Mouse (Mus musculus) liver, adult 2 months (tissue): Measurements from ENCODE around the gene Trappc6b. TPM values are rescaled to one million over a fixed set of nuclear protein-coding genes. Genes with fewer than 3 reads are reported as not detected.
"Not testable (repeated sequence)": the region's sequence is repeated elsewhere in the genome, so short reads cannot be mapped to it uniquely, and the experiment has no call there.

Experiments used
- DNase-seq: peaks from one replicate; pipeline ENCODE4 v3.0.0-alpha.2; 2011; ENCODE audit warnings: low read depth, low spot score; ENCODE audit errors: extremely low read depth
- H3K27ac ChIP-seq: fragments of 200-500 bp; replicated peaks from 2 replicates; pipeline ENCODE4 v1.5.1; 2012; ENCODE audit warnings: low read depth, mild to moderate bottlenecking, control low read depth, inconsistent platforms, low read length; ENCODE audit not compliant: insufficient read depth
- H3K27me3 ChIP-seq: fragments of 200-500 bp; 2 replicates; pipeline ENCODE4 v1.6.1; 2012; ENCODE audit warnings: mild to moderate bottlenecking, moderate library complexity, low read length, inconsistent platforms; ENCODE audit not compliant: control insufficient read depth, insufficient read depth
- H3K36me3 ChIP-seq: fragments of 200-500 bp; 2 replicates; pipeline ENCODE4 v1.6.1; 2012; ENCODE audit warnings: low read length, inconsistent platforms; ENCODE audit not compliant: control insufficient read depth, insufficient read depth
- H3K4me1 ChIP-seq: fragments of 200-500 bp; 2 replicates; pipeline ENCODE4 v1.6.1; 2011; ENCODE audit warnings: low read length; ENCODE audit not compliant: control insufficient read depth, insufficient read depth
- H3K4me3 ChIP-seq: fragments of 200-500 bp; 2 replicates; pipeline ENCODE4 v1.5.1; 2011; ENCODE audit warnings: low read depth, mild to moderate bottlenecking, control low read depth, low read length, moderate library complexity; ENCODE audit not compliant: insufficient read depth
- H3K79me2 ChIP-seq: fragments of 200-500 bp; 2 replicates; pipeline ENCODE4 v1.6.1; 2012; ENCODE audit warnings: inconsistent platforms, mild to moderate bottlenecking, low read length, moderate library complexity; ENCODE audit not compliant: control insufficient read depth, insufficient read depth
- H3K9ac ChIP-seq: fragments of 200-500 bp; 2 replicates; pipeline ENCODE4 v1.6.1; 2012; ENCODE audit warnings: low read depth, mild to moderate bottlenecking, control low read depth, inconsistent platforms, low read length
- CTCF ChIP-seq: fragments of 200-500 bp; IDR thresholded peaks from 2 replicates; pipeline ENCODE4 v1.5.1; 2011; ENCODE audit warnings: low read depth, low read length, control low read depth
- POLR2A ChIP-seq: fragments of 200-500 bp; IDR thresholded peaks from 2 replicates; pipeline ENCODE4 v1.6.1; 2011; ENCODE audit warnings: low read length, control low read depth; ENCODE audit not compliant: insufficient read depth; ENCODE audit errors: extremely low read depth
- WGBS: fragments of 180-500 bp; shearing (Covaris S2); methylation state at CpG from one replicate; pipeline ENCODE4 v1.1.7; 2018; 5-methylcytosine and 5-hydroxymethylcytosine counted together
- polyA plus RNA-seq: library from polyadenylated mRNA; depleted of rRNA; stranded (reverse); fragments of >200 nt; gene quantifications from 2 replicates; pipeline ENCODE4 v1.2.3, GENCODE M21; 2012
- total RNA-seq: library from RNA; depleted of rRNA; stranded (reverse); fragments of >200 nt; gene quantifications from 2 replicates; pipeline ENCODE4 v1.2.3, GENCODE M21; 2014

The Trappc6b gene
- total and polyA plus RNA-seq, 2 experiments = 37.6 to 63.9 TPM

DNA sequence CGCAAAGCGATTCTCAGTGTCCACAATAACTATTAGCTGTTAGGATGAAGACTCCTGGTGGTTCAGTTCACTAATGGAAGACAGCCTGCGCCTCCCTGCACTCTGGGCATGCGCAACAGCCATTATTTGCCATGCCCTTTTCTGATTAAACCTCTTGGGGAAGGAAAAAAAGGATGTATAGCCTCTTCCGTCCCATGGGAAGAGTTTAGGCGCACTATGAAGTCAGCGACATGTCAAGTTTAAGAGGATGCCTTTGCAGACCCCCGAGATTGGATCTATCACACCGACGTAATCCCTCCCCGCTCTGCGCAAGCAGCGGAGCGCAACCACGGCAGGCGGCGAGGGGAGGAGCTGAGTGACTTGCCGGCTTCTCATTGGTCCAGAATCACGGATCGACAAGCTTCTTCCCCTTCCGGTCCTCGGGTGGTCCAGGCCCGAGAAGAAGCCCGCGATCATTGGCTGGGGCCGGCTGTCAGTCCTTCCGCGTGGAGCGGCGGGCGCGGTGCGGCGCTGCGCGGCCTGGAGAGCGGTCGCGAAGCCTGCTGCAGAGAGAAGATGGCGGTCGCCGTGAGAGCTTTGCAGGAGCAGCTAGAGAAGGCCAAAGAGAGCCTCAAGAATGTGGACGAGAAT lies 5.3 kb upstream of the Trappc6b start, which contains the start of gene Pnn:
Gene Pnn, plus strand, starts transcription at position 437 of the 630 bp plus-strand sequence.
- Histone ChIP-seq H3K27ac (peak within 1 kb of the TSS; percentile 80), H3K9ac (peak within 1 kb of the TSS; percentile 88), H3K27me3 (no peaks in the 10 kb centered on the region), H3K4me1 (peaks cover 3% of the 10 kb centered on the region), H3K36me3 (peaks cover 31% of the 10 kb centered on the region), H3K4me3 (peak within 1 kb of the TSS; percentile 78), H3K79me2 (peaks cover 6% of the 10 kb centered on the region)
- DNase-seq = peak; percentile 92
- under 1% methylated on average over 43 of the region's 43 CpGs for WGBS
- peak; percentile 14; the same call in 1 of the 2 replicates for TF ChIP-seq CTCF
- TF ChIP-seq POLR2A = peak; percentile 76

DNA sequence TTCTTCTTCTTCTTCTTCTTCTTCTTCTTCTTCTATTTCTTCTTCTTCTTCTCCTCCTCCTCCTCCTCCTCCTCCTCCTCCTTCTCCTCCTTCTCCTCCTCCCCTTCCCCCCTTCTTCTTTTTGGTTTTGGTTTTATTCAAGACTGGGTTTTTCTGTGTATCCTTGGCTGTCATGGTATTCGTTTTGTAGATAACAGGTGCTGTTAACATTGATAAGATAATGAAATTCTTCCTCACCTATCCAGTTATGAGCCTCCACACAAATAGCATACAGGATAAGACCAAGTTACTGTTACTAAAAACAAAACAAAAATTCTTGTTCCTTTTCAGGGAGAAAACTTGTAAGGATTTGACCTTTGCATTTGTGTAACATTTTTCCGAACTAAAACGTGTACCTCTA lies 4.5 kb upstream of the Trappc6b start:
- no peak overlapping the region for H3K9ac ChIP-seq
- no peaks in the 10 kb centered on the region for H3K27me3 ChIP-seq
- peaks cover 9% of the 10 kb centered on the region for H3K79me2 ChIP-seq
- peaks cover 3% of the 10 kb centered on the region for H3K4me1 ChIP-seq
- no peak for DNase-seq
- TF ChIP-seq POLR2A = no peak
- TF ChIP-seq CTCF = no peak
- 40% methylated on average over 3 of the region's 3 CpGs for WGBS
- peak overlapping the region; percentile 65; the same call in 1 of the 2 replicates for H3K4me3 ChIP-seq
- peaks cover 24% of the 10 kb centered on the region for H3K36me3 ChIP-seq
- no peak overlapping the region for H3K27ac ChIP-seq

GRCm38 (mm10) chr12:59064837-59065236 lies 3.6 kb upstream of the Trappc6b start:
- peaks cover 14% of the 10 kb centered on the region for H3K79me2 ChIP-seq
- 94% methylated on average over 8 of the region's 8 CpGs for WGBS
- H3K36me3 ChIP-seq = peaks cover 17% of the 10 kb centered on the region
- TF ChIP-seq CTCF (no peak), POLR2A (no peak)
- H3K27ac ChIP-seq = no peak overlapping the region
- no peak for DNase-seq
- H3K9ac ChIP-seq = no peak overlapping the region
- H3K4me1 ChIP-seq = peaks cover 5% of the 10 kb centered on the region
- no peak overlapping the region for H3K4me3 ChIP-seq
- H3K27me3 ChIP-seq = no peaks in the 10 kb centered on the region

DNA sequence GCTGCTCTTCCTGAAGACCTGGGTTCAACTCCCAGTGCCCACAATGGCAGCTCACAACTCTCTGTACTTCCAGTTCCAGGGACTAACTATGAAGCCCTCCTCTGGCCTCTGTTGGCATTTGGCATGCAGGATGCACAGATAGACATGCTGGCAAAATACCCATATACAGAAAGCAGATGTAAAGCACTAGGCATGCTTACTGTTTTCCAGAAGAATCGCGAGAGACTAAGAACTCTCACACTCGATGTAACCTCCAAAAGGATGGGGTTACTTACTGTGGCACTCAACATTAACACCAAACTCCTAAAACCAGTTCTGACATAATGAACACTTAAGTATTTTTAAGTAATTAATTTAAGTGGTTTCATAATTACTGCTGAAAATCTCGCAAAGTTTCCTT lies 950 bp downstream of the Trappc6b start:
- TF ChIP-seq POLR2A (no peak), CTCF (no peak)
- Histone ChIP-seq H3K9ac (peak overlapping the region; percentile 97), H3K4me1 (peaks cover 7% of the 10 kb centered on the region; the same call in 1 of the 2 replicates), H3K27ac (no peak overlapping the region), H3K36me3 (no peaks in the 10 kb centered on the region), H3K79me2 (peaks cover 40% of the 10 kb centered on the region), H3K4me3 (peak overlapping the region; percentile 76), H3K27me3 (no peaks in the 10 kb centered on the region)
- WGBS = 37% methylated on average over 4 of the region's 4 CpGs
- DNase-seq = no peak

- WGBS = 80% methylated on average over 5 of the region's 5 CpGs
- not testable (repeated sequence) for H3K4me3 ChIP-seq, H3K27ac ChIP-seq, H3K27me3 ChIP-seq, H3K9ac ChIP-seq, DNase-seq, H3K4me1 ChIP-seq, H3K36me3 ChIP-seq
- peaks cover 55% of the 10 kb centered on the region for H3K79me2 ChIP-seq
Measured at GRCm38 (mm10) chr12:59058242-59058641, 3.0 kb downstream of the Trappc6b start.

DNA sequence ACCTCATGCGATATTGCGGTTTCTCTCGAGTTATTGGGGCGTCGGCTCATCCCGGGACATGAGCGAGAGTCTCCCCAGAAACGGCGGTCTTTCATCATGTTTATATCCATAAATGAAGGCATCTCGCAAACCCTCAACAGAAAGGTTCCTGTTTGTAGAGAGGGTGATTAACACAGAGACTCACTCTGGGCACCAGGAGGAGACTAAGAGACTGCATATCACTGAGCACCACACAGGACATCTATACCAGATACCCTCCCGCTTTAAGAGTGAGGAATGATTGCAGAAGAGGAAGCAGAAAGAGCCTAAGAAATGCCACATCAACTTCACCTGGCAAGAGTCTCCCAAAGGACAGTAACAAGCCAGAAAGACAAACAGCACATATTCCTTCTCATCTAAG lies 5.0 kb downstream of the Trappc6b start:
- WGBS = 96% methylated on average over 11 of the region's 11 CpGs
- DNase-seq = no peak
- H3K36me3 ChIP-seq = peaks cover 2% of the 10 kb centered on the region; the same call in 1 of the 2 replicates

More for the DNA sequence above, 5.0 kb downstream of the Trappc6b start:
- no peak overlapping the region for H3K27ac ChIP-seq
- peaks cover 7% of the 10 kb centered on the region; the same call in 1 of the 2 replicates for H3K4me1 ChIP-seq
- H3K4me3 ChIP-seq = no peak overlapping the region
- no peaks in the 10 kb centered on the region for H3K27me3 ChIP-seq
- no peak overlapping the region for H3K9ac ChIP-seq
- peaks cover 61% of the 10 kb centered on the region for H3K79me2 ChIP-seq
- TF ChIP-seq POLR2A = no peak
- TF ChIP-seq CTCF = no peak
